ENCODE assay signal across 9 mouse cellular contexts in the genomic region with DNA sequence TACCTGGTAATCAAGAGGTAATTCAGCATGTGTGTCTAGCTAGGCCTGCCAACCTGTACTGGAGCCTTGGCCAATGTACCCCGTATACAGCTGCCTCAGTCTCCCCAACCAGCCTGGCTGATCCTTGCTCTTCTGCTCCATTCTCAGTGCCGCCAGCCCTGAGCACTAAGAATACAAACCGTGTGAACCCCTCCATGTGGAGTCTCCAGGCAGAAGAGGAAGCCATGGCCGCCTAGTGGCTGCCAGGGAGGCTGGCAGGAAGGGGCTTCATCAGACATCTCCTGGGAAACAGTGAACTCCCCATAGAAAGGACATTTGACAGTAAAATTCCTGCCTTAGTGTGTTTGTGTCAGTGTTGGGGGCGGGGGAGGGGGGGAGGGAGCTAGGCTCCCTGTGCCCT. TPM values are rescaled to one million over a fixed set of nuclear protein-coding genes. Genes with fewer than 3 reads are reported as not detected.
DNase-seq lines count a peak whose midpoint lies in the region; ATAC-seq and TF ChIP-seq lines count a peak whose summit lies in the region.
"Had no signal": no experiment of that assay in that cellular context is flagged by ENCODE, and none has a peak within 500 bp of the region (broad histone marks: within the 10 kb centered on the region; RNA-seq: fewer than 3 reads in every experiment).

No protein-coding gene starts in this region.

- no peak overlapping the region for H3K4me2 ChIP-seq in liver, embryonic 14.5 days (ENCODE audit: low read depth)
- no peak overlapping the region for H3K4me2 ChIP-seq in liver, embryonic 12.5 days
- peak overlapping the region; percentile 69 for H3K4me2 ChIP-seq in forebrain, embryonic 16.5 days (ENCODE audit: low read length)
- H3K4me2 ChIP-seq: embryonic facial prominence, embryonic 13.5 days had no signal

- no peaks in the 10 kb centered on the region for H3K36me3 ChIP-seq in liver, embryonic 14.5 days (replicated peaks; ENCODE audit: control insufficient read depth, insufficient read depth, low read depth)
- no peaks in the 10 kb centered on the region for H3K36me3 ChIP-seq in liver, embryonic 12.5 days
- no peaks in the 10 kb centered on the region for H3K36me3 ChIP-seq in forebrain, embryonic 16.5 days (ENCODE audit: control insufficient read depth, insufficient read depth)
- H3K36me3 ChIP-seq: embryonic facial prominence, embryonic 13.5 days had no signal

- TF ChIP-seq POLR2A in bone marrow, adult 2 months (IDR thresholded peaks at IDR 0.05; ENCODE audit: borderline replicate concordance, control insufficient read depth, low read depth, low read length) = no peak

- peak; percentile 67 for TF ChIP-seq CTCF in liver, embryonic 14.5 days (IDR thresholded peaks at IDR 0.05; ENCODE audit: low read depth)
- peak; percentile 46; the same call in 1 of the 2 replicates for TF ChIP-seq CTCF in bone marrow, adult 2 months (IDR thresholded peaks at IDR 0.05; ENCODE audit: control insufficient read depth, insufficient read depth, low read length)

- intact Hi-C loops in left cerebral cortex, postnatal 4 days (cut with DNase I) = no loop called here

- no peak overlapping the region for H3K9ac ChIP-seq in liver, embryonic 14.5 days (replicated peaks)
- H3K9ac ChIP-seq in liver, embryonic 12.5 days = no peak overlapping the region
- no peak overlapping the region; the same call in 1 of the 2 replicates for H3K9ac ChIP-seq in forebrain, embryonic 16.5 days (replicated peaks; ENCODE audit: low read depth, low read length)
- H3K9ac ChIP-seq: embryonic facial prominence, embryonic 13.5 days had no signal

- no peaks in the 10 kb centered on the region for H3K9me3 ChIP-seq in liver, embryonic 14.5 days (ENCODE audit: control insufficient read depth, low read length)
- no peaks in the 10 kb centered on the region for H3K9me3 ChIP-seq in liver, embryonic 12.5 days (replicated peaks)
- no peaks in the 10 kb centered on the region for H3K9me3 ChIP-seq in forebrain, embryonic 16.5 days (ENCODE audit: control insufficient read depth, low read length)
- H3K9me3 ChIP-seq: embryonic facial prominence, embryonic 13.5 days had no signal

- no peak for DNase-seq in liver, embryonic 14.5 days (ENCODE audit: low read depth in 3 of 3, low spot score in 3 of 3)
- DNase-seq in left cerebral cortex, postnatal 4 days = peak; percentile 63
- peak; percentile 75 for DNase-seq in retina, embryonic 14.5 days (ENCODE audit: low spot score)
- no peak for DNase-seq in spleen, adult 12 weeks (ENCODE audit: low spot score)
- DNase-seq in adrenal gland, postnatal 25 days = no peak

- no peak overlapping the region for H3K4me3 ChIP-seq in liver, embryonic 14.5 days (ENCODE audit: insufficient read depth in 1 of 2, low read depth in 2 of 2, low read length in 2 of 2)
- H3K4me3 ChIP-seq in liver, embryonic 12.5 days = no peak overlapping the region
- no peak overlapping the region for H3K4me3 ChIP-seq in bone marrow, adult 2 months (replicated peaks; ENCODE audit: control insufficient read depth, low read depth, low read length)
- H3K4me3 ChIP-seq in forebrain, embryonic 16.5 days (replicated peaks; ENCODE audit: low read length) = no peak overlapping the region
- H3K4me3 ChIP-seq: embryonic facial prominence, embryonic 13.5 days had no signal

- TF ChIP-seq EP300 in liver, embryonic 14.5 days (IDR thresholded peaks at IDR 0.05; ENCODE audit: low read depth) = no peak

- no peaks in the 10 kb centered on the region; a peak in 1 of 4 replicates for H3K4me1 ChIP-seq in liver, embryonic 14.5 days (replicated peaks; ENCODE audit: control insufficient read depth in 2 of 2, insufficient read depth in 2 of 2, low read length in 1 of 2)
- H3K4me1 ChIP-seq in liver, embryonic 12.5 days = peaks cover 19% of the 10 kb centered on the region
- no peaks in the 10 kb centered on the region for H3K4me1 ChIP-seq in bone marrow, adult 2 months (ENCODE audit: control insufficient read depth, insufficient read depth, low read length)
- peaks cover 54% of the 10 kb centered on the region for H3K4me1 ChIP-seq in forebrain, embryonic 16.5 days (replicated peaks; ENCODE audit: control insufficient read depth, insufficient read depth, low read length)

- H3K27ac ChIP-seq in liver, embryonic 14.5 days = no peak overlapping the region
- no peak overlapping the region for H3K27ac ChIP-seq in liver, embryonic 12.5 days
- H3K27ac ChIP-seq in bone marrow, adult 2 months (ENCODE audit: control insufficient read depth, insufficient read depth, low read depth, low read length, poor library complexity) = no peak overlapping the region
- peak overlapping the region; percentile 94 for H3K27ac ChIP-seq in forebrain, embryonic 16.5 days (ENCODE audit: low read length)
- H3K27ac ChIP-seq: embryonic facial prominence, embryonic 13.5 days had no signal

- peaks cover 43% of the 10 kb centered on the region for H3K27me3 ChIP-seq in liver, embryonic 14.5 days (ENCODE audit: control insufficient read depth, insufficient read depth, low read length)
- H3K27me3 ChIP-seq in liver, embryonic 12.5 days (replicated peaks) = peaks cover 88% of the 10 kb centered on the region
- no peaks in the 10 kb centered on the region for H3K27me3 ChIP-seq in forebrain, embryonic 16.5 days (replicated peaks; ENCODE audit: control insufficient read depth, insufficient read depth, low read length)

- WGBS in liver, embryonic 14.5 days (ENCODE audit: insufficient replicate concordance) = 6% methylated on average over 5 of the region's 5 CpGs
- WGBS in liver, embryonic 12.5 days (ENCODE audit: insufficient replicate concordance) = 9% methylated on average over 5 of the region's 5 CpGs
- 10% methylated on average over 5 of the region's 5 CpGs for WGBS in bone marrow, adult 2 months
- WGBS in forebrain, embryonic 16.5 days = 3% methylated on average over 5 of the region's 5 CpGs

- no peak for ATAC-seq in liver, embryonic 14.5 days (ENCODE audit: insufficient read depth)
- ATAC-seq in liver, embryonic 12.5 days = no peak
- ATAC-seq in forebrain, embryonic 16.5 days = peak; percentile 61

RNA-seq across cellular contexts. Expression of a gene that starts 33.2 kb away (rescaled TPM):
- 0.18 TPM in 1 of 2 replicates, not detected in the other for polyA plus RNA-seq in liver, embryonic 14.5 days (2012; rRNA removed)
- not detected in 2 replicates for polyA plus RNA-seq in liver, embryonic 14.5 days (2014; fragmentation: Nextera tagmentation; extraction: Ambion mirVana)
- not detected in 2 replicates for polyA plus RNA-seq in liver, embryonic 12.5 days (2016; fragmentation: Nextera tagmentation; extraction: Ambion mirVana)
- not detected in 2 replicates for polyA plus RNA-seq in bone marrow, adult 2 months (2011; ENCODE audit: insufficient read depth, insufficient read length, low replicate concordance, missing spikeins)
- 110 and 133 TPM in 2 replicates for polyA plus RNA-seq in forebrain, embryonic 16.5 days (2015; fragmentation: Nextera tagmentation; extraction: Ambion mirVana)
- total RNA-seq in left cerebral cortex, postnatal 4 days (2021) = 100 to 1,000 TPM; 125 to 133 TPM
- not detected in 2 replicates for total RNA-seq in adrenal gland, postnatal 25 days (2021)

RNA-seq across cellular contexts. Expression of a gene that starts 51.9 kb away (rescaled TPM):
- polyA plus RNA-seq in liver, embryonic 14.5 days (2012; rRNA removed) = 0.04 and 0.21 TPM in 2 replicates
- 0.17 and 0.19 TPM in 2 replicates for polyA plus RNA-seq in liver, embryonic 14.5 days (2014; fragmentation: Nextera tagmentation; extraction: Ambion mirVana)
- polyA plus RNA-seq in liver, embryonic 12.5 days (2016; fragmentation: Nextera tagmentation; extraction: Ambion mirVana) = 0.10 TPM in 1 of 2 replicates, not detected in the other
- not detected in 2 replicates for polyA plus RNA-seq in bone marrow, adult 2 months (2011; ENCODE audit: insufficient read depth, insufficient read length, low replicate concordance, missing spikeins)
- 69.7 and 72.4 TPM in 2 replicates for polyA plus RNA-seq in forebrain, embryonic 16.5 days (2015; fragmentation: Nextera tagmentation; extraction: Ambion mirVana)
- total RNA-seq in left cerebral cortex, postnatal 4 days (2021) = 10 to 100 TPM; 52.3 to 53.4 TPM
- total RNA-seq in adrenal gland, postnatal 25 days (2021) = 0.24 TPM in 1 of 2 replicates, not detected in the other

Comparison
In these comparisons a context has a peak if more than half of its experiments do, and no peak if none do; other contexts are left out.
1. DNase-seq: peak in left cerebral cortex, postnatal 4 days (single experiment) and retina, embryonic 14.5 days (single experiment); none in liver, embryonic 14.5 days (0 of 3), spleen, adult 12 weeks (single experiment) and adrenal gland, postnatal 25 days (single experiment).
2. RNA of a gene that starts 33.2 kb away (polyA plus RNA-seq): 110 to 133 TPM in forebrain, embryonic 16.5 days; not detected in bone marrow, adult 2 months, 0.18 TPM in liver, embryonic 14.5 days and not detected in liver, embryonic 12.5 days; every median in the first group is over 10 times any median in the second.
3. RNA of a gene that starts 51.9 kb away (polyA plus RNA-seq): 69.7 to 72.4 TPM in forebrain, embryonic 16.5 days; 0.04 to 0.21 TPM in liver, embryonic 14.5 days, 0.10 TPM in liver, embryonic 12.5 days and not detected in bone marrow, adult 2 months; every median in the first group is over 10 times any median in the second.